Mouse (Mus musculus): Measurements from ENCODE around the gene E2f6. TPM values are rescaled to one million over a fixed set of nuclear protein-coding genes. Genes with fewer than 3 reads are reported as not detected.

Gene E2f6
- polyA plus RNA-seq, 1 experiment from 2014 or later: 42.7 TPM

- Histone ChIP-seq H3K4me1 (replicated peaks; ENCODE audit: control insufficient read depth, insufficient read depth, low read length) (peaks cover 15% of the 10 kb centered on the region), H3K27ac (ENCODE audit: low read depth, low read length) (peak overlapping the region; percentile 66), H3K9me3 (ENCODE audit: control insufficient read depth, low read length) (no peaks in the 10 kb centered on the region), H3K27me3 (replicated peaks; ENCODE audit: control insufficient read depth, insufficient read depth, low read length) (no peaks in the 10 kb centered on the region), H3K4me2 (no peak overlapping the region), H3K4me3 (ENCODE audit: low read depth, low read length) (no peak overlapping the region), H3K9ac (ENCODE audit: low read depth, low read length) (no peak overlapping the region), H3K36me3 (ENCODE audit: control insufficient read depth, insufficient read depth, low read length) (no peaks in the 10 kb centered on the region)
- DNase-seq (ENCODE audit: low spot score): no peak
- 40% methylated on average over 8 of the region's 8 CpGs for WGBS
- ATAC-seq (replicated peaks; ENCODE audit: low FRiP score): peak; percentile 50; the same call in 1 of the 2 replicates
These were observed 59.8 kb downstream of the E2f6 start for GRCm38 (mm10) chr12:16870405-16871068.

DNA sequence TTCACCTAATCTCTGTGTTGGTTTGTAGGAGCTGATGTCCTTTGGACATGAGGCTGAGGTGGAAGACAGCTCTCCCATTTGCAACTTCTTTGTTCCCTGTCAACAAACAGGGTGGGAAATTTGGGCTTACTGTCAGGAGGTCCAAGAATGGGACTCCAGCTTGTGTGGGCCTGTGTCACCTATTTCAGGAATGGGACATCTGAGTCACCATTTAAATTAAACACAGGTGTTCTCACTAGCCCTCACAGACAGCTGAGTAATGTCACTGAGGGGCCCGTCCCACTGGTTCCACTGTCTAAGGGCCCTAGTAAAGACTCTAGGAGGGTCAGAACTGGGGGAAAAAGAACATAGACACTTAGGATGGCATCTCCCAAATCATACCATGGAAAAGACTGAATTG lies 61.2 kb downstream of the E2f6 start:
- Histone ChIP-seq H3K36me3 (ENCODE audit: control insufficient read depth, insufficient read depth, low read length) (no peaks in the 10 kb centered on the region), H3K27me3 (replicated peaks; ENCODE audit: control insufficient read depth, insufficient read depth, low read length) (no peaks in the 10 kb centered on the region), H3K4me3 (ENCODE audit: low read depth, low read length) (no peak overlapping the region), H3K9me3 (ENCODE audit: control insufficient read depth, low read length) (no peaks in the 10 kb centered on the region), H3K9ac (ENCODE audit: low read depth, low read length) (no peak overlapping the region), H3K4me2 (no peak overlapping the region), H3K27ac (ENCODE audit: low read depth, low read length) (no peak overlapping the region), H3K4me1 (replicated peaks; ENCODE audit: control insufficient read depth, insufficient read depth, low read length) (peaks cover 15% of the 10 kb centered on the region)
- WGBS: 70% methylated on average over 1 of the region's 1 CpGs
- ATAC-seq (replicated peaks; ENCODE audit: low FRiP score) (no peak), DNase-seq (ENCODE audit: low spot score) (no peak)

GRCm38 (mm10) chr12:16872926-16873464 lies 62.2 kb downstream of the E2f6 start:
- DNase-seq (ENCODE audit: low spot score): no peak
- H3K4me2 ChIP-seq: no peak overlapping the region
- no peak overlapping the region for H3K4me3 ChIP-seq (ENCODE audit: low read depth, low read length)
- no peaks in the 10 kb centered on the region for H3K9me3 ChIP-seq (ENCODE audit: control insufficient read depth, low read length)
- peaks cover 18% of the 10 kb centered on the region for H3K4me1 ChIP-seq (replicated peaks; ENCODE audit: control insufficient read depth, insufficient read depth, low read length)
- H3K36me3 ChIP-seq (ENCODE audit: control insufficient read depth, insufficient read depth, low read length): no peaks in the 10 kb centered on the region
- no peaks in the 10 kb centered on the region for H3K27me3 ChIP-seq (replicated peaks; ENCODE audit: control insufficient read depth, insufficient read depth, low read length)
- no peak overlapping the region for H3K27ac ChIP-seq (ENCODE audit: low read depth, low read length)
- WGBS: 52% methylated on average over 7 of the region's 7 CpGs
- ATAC-seq (replicated peaks; ENCODE audit: low FRiP score): no peak
- H3K9ac ChIP-seq (ENCODE audit: low read depth, low read length): no peak overlapping the region

DNA sequence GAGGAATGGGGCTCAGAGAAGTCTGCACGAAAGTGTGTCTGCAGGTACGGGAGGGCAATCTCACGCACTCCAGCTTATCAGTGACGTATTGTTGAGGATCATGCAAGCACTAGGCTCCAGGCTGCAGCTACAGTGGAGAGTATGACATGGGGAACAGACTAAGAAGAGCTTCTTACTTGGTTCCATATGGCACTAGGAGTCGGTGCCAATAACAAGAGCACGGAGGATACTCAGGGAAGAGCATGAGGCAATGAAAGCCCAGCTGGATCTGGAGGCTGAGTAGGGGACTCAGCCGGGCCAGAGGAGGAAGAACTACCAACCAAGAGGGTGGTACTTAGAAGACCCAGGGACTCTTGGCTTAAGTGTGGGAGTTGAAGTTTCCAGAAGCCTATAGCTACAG lies 62.8 kb downstream of the E2f6 start:
- no peak for DNase-seq (ENCODE audit: low spot score)
- no peak overlapping the region for H3K4me2 ChIP-seq
- WGBS: 69% methylated on average over 7 of the region's 7 CpGs
- no peak for ATAC-seq (replicated peaks; ENCODE audit: low FRiP score)
- no peak overlapping the region for H3K27ac ChIP-seq (ENCODE audit: low read depth, low read length)
- peaks cover 18% of the 10 kb centered on the region for H3K4me1 ChIP-seq (replicated peaks; ENCODE audit: control insufficient read depth, insufficient read depth, low read length)
- no peaks in the 10 kb centered on the region for H3K9me3 ChIP-seq (ENCODE audit: control insufficient read depth, low read length)
- H3K27me3 ChIP-seq (replicated peaks; ENCODE audit: control insufficient read depth, insufficient read depth, low read length): no peaks in the 10 kb centered on the region
- H3K36me3 ChIP-seq (ENCODE audit: control insufficient read depth, insufficient read depth, low read length): no peaks in the 10 kb centered on the region
- no peak overlapping the region for H3K4me3 ChIP-seq (ENCODE audit: low read depth, low read length)
- no peak overlapping the region for H3K9ac ChIP-seq (ENCODE audit: low read depth, low read length)

DNA sequence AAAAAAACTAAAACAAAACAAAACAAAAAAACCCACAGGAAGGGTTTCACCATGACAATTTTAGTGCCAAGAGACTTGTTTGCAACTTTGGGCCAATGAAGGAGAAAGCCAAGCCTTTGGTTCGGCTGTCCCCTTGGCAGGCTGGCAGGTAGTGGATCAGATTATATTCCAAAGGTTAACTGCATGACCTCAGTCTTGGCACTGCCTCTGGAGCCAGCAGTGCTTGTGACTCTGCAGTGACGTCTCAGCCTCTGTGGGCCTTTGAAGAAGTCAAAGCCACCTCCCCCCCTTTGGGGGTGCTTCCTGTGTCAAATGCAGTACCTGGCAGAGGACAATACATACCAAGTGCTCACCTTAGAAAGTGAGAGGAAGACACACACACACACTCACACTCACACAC lies 63.3 kb downstream of the E2f6 start:
- WGBS: 53% methylated on average over 2 of the region's 2 CpGs
- H3K4me2 ChIP-seq: no peak overlapping the region
- no peak for ATAC-seq (replicated peaks; ENCODE audit: low FRiP score)

DNA sequence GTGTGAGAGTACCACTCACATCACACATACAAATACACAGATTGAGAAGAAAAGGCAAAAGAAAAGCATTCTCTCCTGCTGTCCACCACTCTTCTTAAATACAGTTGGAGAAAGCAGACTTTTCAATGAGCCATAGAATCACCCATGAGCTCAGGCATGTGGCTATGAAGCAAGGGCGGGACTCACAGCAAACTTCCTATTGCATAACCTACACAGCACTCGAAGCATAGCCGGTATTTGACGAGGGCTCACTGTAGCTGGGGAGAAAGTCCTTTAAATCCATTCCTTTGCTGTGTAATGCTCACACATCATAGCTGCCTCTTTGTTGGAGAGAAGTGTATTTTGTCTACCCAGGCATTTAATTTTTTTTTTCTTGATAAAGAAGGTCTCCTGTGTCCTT lies 64.5 kb downstream of the E2f6 start:
- no peaks in the 10 kb centered on the region for H3K27me3 ChIP-seq (replicated peaks; ENCODE audit: control insufficient read depth, insufficient read depth, low read length)
- no peaks in the 10 kb centered on the region for H3K36me3 ChIP-seq (ENCODE audit: control insufficient read depth, insufficient read depth, low read length)
- DNase-seq (ENCODE audit: low spot score) (no peak), ATAC-seq (replicated peaks; ENCODE audit: low FRiP score) (no peak)
- H3K4me3 ChIP-seq (ENCODE audit: low read depth, low read length): no peak overlapping the region
- no peak overlapping the region for H3K27ac ChIP-seq (ENCODE audit: low read depth, low read length)
- H3K4me1 ChIP-seq (replicated peaks; ENCODE audit: control insufficient read depth, insufficient read depth, low read length): peaks cover 12% of the 10 kb centered on the region
- no peak overlapping the region for H3K4me2 ChIP-seq
- H3K9me3 ChIP-seq (ENCODE audit: control insufficient read depth, low read length): no peaks in the 10 kb centered on the region
- no peak overlapping the region for H3K9ac ChIP-seq (ENCODE audit: low read depth, low read length)
- WGBS: 22% methylated on average over 4 of the region's 4 CpGs

More for the DNA sequence above, 63.3 kb downstream of the E2f6 start:
- no peak overlapping the region for H3K9ac ChIP-seq (ENCODE audit: low read depth, low read length)
- H3K27ac ChIP-seq (ENCODE audit: low read depth, low read length): no peak overlapping the region
- no peak for DNase-seq (ENCODE audit: low spot score)
- H3K4me1 ChIP-seq (replicated peaks; ENCODE audit: control insufficient read depth, insufficient read depth, low read length): peaks cover 18% of the 10 kb centered on the region
- H3K9me3 ChIP-seq (ENCODE audit: control insufficient read depth, low read length): no peaks in the 10 kb centered on the region
- no peak overlapping the region for H3K4me3 ChIP-seq (ENCODE audit: low read depth, low read length)
- H3K27me3 ChIP-seq (replicated peaks; ENCODE audit: control insufficient read depth, insufficient read depth, low read length): no peaks in the 10 kb centered on the region
- no peaks in the 10 kb centered on the region for H3K36me3 ChIP-seq (ENCODE audit: control insufficient read depth, insufficient read depth, low read length)

DNA sequence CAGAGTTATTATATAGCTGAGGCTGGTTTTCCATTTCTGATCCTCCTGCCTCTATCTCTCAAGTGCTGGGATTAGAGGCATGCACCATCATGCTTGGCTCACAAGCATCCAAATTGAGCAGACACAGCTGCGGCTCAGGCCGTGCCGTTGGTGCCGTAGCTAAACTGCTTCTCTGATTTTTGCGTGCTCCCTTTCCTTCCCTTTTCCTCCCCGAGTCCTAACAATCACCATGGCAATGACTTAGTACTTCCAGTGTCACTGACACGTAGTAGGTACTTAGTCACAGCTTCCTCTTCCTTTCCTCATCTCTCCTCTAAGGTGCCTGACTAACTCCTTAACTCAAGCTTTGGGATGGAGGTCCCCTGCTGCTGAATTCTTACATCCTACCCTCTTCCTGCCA lies 64.9 kb downstream of the E2f6 start:
- 42% methylated on average over 7 of the region's 7 CpGs for WGBS
- ATAC-seq (replicated peaks; ENCODE audit: low FRiP score): no peak
- Histone ChIP-seq H3K36me3 (ENCODE audit: control insufficient read depth, insufficient read depth, low read length) (no peaks in the 10 kb centered on the region), H3K4me1 (replicated peaks; ENCODE audit: control insufficient read depth, insufficient read depth, low read length) (peaks cover 8% of the 10 kb centered on the region), H3K4me3 (ENCODE audit: low read depth, low read length) (no peak overlapping the region), H3K27ac (ENCODE audit: low read depth, low read length) (no peak overlapping the region), H3K4me2 (no peak overlapping the region), H3K9me3 (ENCODE audit: control insufficient read depth, low read length) (no peaks in the 10 kb centered on the region), H3K9ac (ENCODE audit: low read depth, low read length) (no peak overlapping the region), H3K27me3 (replicated peaks; ENCODE audit: control insufficient read depth, insufficient read depth, low read length) (no peaks in the 10 kb centered on the region)
- no peak for DNase-seq (ENCODE audit: low spot score)

DNA sequence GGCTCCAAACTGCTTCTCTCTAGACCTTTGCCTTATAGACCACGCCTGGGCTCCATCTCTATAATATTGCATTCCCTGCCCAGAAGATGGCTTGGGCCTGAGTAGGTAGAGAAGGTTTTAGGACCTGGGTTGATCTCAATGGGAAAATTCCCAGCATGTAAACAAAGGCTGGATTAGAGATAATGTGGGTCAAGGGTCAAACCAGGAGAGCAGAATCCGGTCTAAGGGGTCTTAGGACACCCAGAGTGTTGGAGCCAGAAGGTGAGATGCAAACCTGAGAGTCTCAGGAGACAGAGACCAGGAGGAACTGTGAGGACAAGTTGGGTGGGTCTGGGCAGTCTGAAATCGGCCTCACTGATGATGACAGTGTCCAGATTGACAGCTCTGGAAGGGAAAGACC lies 65.9 kb downstream of the E2f6 start:
- 39% methylated on average over 3 of the region's 3 CpGs for WGBS
- no peak overlapping the region for H3K4me2 ChIP-seq
- H3K4me1 ChIP-seq (replicated peaks; ENCODE audit: control insufficient read depth, insufficient read depth, low read length): peaks cover 8% of the 10 kb centered on the region
- ATAC-seq (replicated peaks; ENCODE audit: low FRiP score) (no peak), DNase-seq (ENCODE audit: low spot score) (no peak)
- no peak overlapping the region for H3K4me3 ChIP-seq (ENCODE audit: low read depth, low read length)
- H3K9me3 ChIP-seq (ENCODE audit: control insufficient read depth, low read length): no peaks in the 10 kb centered on the region
- H3K36me3 ChIP-seq (ENCODE audit: control insufficient read depth, insufficient read depth, low read length): no peaks in the 10 kb centered on the region
- no peak overlapping the region for H3K9ac ChIP-seq (ENCODE audit: low read depth, low read length)
- H3K27ac ChIP-seq (ENCODE audit: low read depth, low read length): peak overlapping the region; percentile 23; the same call in 1 of the 2 replicates
- no peaks in the 10 kb centered on the region for H3K27me3 ChIP-seq (replicated peaks; ENCODE audit: control insufficient read depth, insufficient read depth, low read length)

DNA sequence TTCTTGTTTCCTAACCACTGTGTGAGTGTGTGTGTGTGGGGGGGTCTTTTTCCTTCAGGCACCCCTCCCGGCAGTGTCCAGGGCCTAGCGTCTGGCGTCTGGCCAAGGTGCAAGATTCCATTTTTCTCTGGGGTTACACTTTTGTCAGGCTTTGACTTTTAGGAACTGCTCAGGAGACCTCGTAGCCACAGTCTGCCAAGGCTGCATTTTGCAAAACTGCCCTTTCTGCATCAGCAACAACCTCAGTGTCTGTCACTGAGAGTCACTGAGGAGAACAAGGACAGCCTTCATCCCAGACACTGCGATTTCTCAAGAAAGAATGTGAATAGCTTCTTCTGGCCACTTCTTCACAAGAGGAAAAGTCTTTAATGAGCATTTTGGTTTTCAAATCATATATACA lies 66.4 kb downstream of the E2f6 start:
- H3K9ac ChIP-seq (ENCODE audit: low read depth, low read length): no peak overlapping the region
- H3K4me3 ChIP-seq (ENCODE audit: low read depth, low read length): no peak overlapping the region
- H3K27me3 ChIP-seq (replicated peaks; ENCODE audit: control insufficient read depth, insufficient read depth, low read length): no peaks in the 10 kb centered on the region
- H3K4me1 ChIP-seq (replicated peaks; ENCODE audit: control insufficient read depth, insufficient read depth, low read length): peaks cover 8% of the 10 kb centered on the region
- WGBS: 55% methylated on average over 5 of the region's 5 CpGs
- no peaks in the 10 kb centered on the region for H3K9me3 ChIP-seq (ENCODE audit: control insufficient read depth, low read length)
- no peak for ATAC-seq (replicated peaks; ENCODE audit: low FRiP score)
- peak overlapping the region; percentile 23; the same call in 1 of the 2 replicates for H3K27ac ChIP-seq (ENCODE audit: low read depth, low read length)
- H3K4me2 ChIP-seq: no peak overlapping the region
- H3K36me3 ChIP-seq (ENCODE audit: control insufficient read depth, insufficient read depth, low read length): no peaks in the 10 kb centered on the region
- DNase-seq (ENCODE audit: low spot score): no peak

Measured in liver, embryonic 11.5 days (tissue).